Mouse (Mus musculus) induced T-regulatory cell, adult 2 months (primary cell): ENCODE data around the gene Tpsb2.

Source experiments
- DNase-seq: peaks from one replicate; pipeline ENCODE4 v3.0.0-alpha.2; 2012; ENCODE audit warnings: low read depth

Gene Tpsb2

GRCm38 (mm10) chr17:25407352-25407751 is 41.2 kb downstream of the Tpsb2 start:
- DNase-seq = no peak

- DNase-seq = no peak
These were observed 42.3 kb downstream of the Tpsb2 start for GRCm38 (mm10) chr17:25408302-25408999.

DNA sequence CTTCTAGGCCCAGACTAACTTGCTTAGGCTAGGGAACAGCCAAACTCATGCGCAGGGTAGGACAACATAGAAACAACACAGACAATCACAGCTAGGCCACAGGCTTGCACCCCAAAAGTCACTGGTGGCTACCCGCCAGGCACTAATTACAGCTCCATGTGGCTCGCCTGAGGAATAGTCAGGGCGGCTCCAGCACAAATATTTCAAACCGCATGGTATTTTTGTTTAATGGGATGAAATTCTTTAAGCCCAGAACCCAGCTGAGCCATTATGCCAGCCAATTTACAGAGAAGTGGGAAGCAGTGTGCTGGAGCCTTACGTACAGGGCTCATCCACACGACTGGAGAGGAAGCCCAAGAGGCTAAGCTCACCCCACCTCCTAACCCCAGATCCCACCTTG is 43.5 kb downstream of the Tpsb2 start:
- no peak for DNase-seq

DNA sequence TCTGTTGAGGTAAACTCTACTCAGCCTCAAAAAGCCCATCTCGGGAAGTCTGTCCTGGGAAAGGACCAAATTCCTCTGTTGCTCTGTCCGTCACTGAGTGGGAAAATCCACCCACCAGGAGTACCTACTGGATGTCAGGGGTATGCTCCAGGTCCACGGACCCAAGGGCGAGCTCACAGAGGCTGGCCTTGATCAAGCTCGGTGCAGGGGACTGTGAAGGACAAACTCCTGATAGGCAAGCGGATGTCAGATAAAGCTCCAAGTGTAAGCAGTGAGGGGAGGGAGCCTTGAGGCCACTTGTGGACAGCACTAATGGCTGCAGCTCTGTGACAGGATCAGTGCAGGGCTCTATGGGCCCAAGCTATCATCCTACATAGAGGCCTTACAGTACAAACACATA is 44.1 kb downstream of the Tpsb2 start:
- DNase-seq = no peak

DNA sequence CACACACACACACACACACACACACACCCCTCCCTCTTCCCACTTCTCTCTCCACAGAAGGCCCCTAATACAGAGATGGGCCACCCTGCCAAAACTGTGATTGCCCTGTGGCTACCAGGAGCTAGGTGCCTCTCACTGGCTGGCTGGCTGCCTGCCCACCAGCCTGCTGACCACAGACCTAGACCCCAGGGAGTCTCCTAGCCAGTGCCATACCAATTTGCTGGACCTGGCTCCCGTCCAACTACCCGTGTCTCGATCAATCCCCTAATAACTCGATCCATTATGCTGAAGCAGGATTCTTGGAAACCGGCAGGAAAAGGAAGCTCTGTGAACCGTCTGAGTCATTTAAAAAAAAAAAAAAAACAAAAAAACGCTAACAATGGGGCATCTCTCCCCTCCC is 44.7 kb downstream of the Tpsb2 start:
- DNase-seq = no peak

DNA sequence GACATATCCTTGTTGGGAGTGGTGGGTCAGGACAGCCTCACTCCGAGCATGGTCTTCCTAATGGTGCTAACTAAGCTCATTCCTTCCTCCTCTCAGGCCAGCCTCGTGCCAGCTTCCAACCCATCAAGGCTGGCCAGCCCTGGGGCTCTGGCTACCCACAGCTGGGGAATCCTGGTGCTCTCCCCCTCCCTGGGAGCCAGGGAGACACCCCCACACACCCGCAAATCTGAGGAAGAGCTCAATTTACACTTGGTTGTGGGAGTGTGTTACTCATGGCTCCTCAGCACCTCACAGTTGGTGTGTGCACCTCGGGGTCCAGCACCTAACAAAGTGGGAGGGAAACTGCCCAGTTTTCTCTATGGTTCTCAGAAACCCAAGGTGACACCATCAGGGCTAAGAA is 45.1 kb downstream of the Tpsb2 start:
- no peak for DNase-seq

DNA sequence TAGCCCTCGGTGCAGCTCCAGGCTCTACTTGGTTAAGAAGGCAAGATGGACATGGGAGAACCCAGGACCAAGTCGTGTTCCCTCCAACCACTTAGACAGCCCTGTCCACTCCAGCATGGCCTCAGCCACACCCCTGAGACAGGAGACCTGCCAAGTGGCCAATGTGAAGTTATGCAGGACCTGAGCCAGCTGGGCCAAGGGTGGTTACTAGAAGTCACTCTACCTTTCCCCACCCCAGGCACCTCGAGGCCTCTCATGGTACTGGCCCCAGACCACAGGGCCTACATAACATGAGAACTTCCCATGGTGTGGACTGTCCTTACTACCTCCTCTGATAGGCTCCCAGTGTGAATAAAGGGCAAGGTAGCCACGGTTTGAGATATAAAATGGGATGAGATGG is 48.1 kb downstream of the Tpsb2 start:
- no peak for DNase-seq

DNA sequence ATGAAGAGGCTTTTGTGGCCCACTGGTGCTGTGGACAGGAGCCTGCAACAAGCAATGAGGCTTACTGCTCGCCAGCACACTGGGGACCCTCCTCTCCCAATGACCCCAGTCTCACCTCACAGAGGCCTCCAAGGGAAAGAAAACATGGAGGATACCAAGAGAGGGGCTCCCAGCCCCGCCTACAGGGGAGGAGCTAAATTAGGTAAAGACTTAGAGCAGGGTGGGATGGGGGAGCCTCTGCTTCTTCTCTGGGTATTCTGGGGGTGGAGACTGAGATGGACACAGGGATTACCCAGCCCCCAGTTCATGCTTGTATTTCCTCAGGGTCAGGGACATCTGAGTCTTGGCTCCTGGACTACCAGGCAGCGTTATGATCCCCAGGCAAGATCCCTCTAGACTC is 48.8 kb downstream of the Tpsb2 start:
- no peak for DNase-seq

DNA sequence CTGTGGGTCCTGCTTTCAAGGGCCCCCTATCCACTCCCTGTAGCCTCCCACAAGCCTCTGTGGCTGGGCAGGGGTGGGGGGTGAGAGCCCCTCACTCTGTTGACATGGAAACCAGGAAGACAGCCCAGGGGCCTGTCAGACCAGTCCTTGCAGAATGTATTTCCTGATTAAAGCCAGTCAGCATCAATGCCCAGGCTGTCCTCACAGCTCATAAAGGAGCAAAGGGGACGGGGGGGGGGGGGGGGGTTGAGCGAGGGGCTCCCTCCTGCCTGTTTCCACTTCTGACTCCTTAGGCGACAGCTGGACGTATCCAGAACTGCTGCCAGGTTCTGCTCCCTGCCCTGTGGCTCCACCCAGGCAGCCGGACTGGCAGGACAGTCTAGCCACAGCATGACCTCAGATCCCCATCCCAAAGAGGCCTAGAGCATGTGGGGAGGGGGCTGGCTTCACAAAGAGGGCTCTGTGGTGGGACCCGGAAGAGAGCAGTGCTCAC is 49.4 kb downstream of the Tpsb2 start:
- DNase-seq = no peak

GRCm38 (mm10) chr17:25416219-25416618 is 50.1 kb downstream of the Tpsb2 start:
- DNase-seq = no peak

- DNase-seq = no peak
These were observed 51.9 kb downstream of the Tpsb2 start for GRCm38 (mm10) chr17:25417990-25418389.
